Mouse (Mus musculus) central nervous system, embryonic 14 days (tissue): ENCODE measurements around the gene Esam. TPM values are rescaled to one million over a fixed set of nuclear protein-coding genes. Genes with fewer than 3 reads are reported as not detected.

Source experiments
- polyA plus RNA-seq: library from polyadenylated mRNA; depleted of rRNA; stranded (reverse); fragments of >200 nt; gene quantifications from 2 replicates; pipeline ENCODE4 v1.2.3, GENCODE M21; 2012; rRNA removed

The Esam gene
- polyA plus RNA-seq = 27.7 and 31.4 TPM in 2 replicates

DNA sequence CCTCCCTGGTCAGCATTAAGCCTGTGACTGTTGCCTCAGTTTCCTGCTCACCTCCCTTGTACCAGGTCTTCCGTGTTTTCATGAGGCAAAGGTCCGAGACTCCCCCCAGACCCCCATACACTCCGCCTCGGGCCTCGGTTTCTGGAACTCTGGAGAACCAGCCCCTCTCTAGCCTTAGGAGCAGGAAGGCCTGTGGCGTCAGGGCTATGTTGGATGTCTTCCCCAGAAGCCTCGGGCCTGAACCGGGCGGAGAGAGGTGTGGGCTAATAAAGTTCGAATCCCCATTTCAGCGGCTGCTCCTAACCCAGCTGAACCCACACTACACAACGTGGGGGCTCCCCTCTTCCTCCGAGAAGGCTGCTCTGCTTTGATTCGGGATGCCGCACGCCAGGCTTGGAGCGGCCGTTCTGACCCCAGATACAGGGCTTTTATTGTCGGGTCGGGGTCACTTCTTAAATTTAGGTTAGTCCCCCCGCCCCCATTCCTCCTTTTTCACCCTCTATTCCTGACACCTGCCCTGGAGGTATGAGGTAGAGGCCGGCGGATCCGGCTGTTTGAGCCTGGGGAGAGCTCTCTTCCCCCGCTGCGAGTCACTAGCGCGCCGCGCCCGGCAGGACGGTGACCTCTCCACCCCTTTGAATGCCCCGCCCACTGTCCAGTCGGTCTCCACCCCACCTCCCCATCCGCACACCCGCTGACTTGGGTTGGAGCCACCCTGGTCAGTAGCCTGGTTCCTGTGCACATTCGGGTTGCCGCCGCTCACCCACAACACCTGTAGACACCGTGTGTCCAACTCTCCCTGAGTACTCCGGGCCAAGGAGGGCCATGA lies at the start of gene Esam:
TSS of gene Esam (plus strand) at position 683 of the 829 bp plus-strand sequence.

GRCm38 (mm10) chr9:37488611-37489396 lies 39.1 kb upstream of the Esam start, which contains the start of gene Msantd2:
Gene Msantd2, plus strand, starts transcription at chr9:37489319.

DNA sequence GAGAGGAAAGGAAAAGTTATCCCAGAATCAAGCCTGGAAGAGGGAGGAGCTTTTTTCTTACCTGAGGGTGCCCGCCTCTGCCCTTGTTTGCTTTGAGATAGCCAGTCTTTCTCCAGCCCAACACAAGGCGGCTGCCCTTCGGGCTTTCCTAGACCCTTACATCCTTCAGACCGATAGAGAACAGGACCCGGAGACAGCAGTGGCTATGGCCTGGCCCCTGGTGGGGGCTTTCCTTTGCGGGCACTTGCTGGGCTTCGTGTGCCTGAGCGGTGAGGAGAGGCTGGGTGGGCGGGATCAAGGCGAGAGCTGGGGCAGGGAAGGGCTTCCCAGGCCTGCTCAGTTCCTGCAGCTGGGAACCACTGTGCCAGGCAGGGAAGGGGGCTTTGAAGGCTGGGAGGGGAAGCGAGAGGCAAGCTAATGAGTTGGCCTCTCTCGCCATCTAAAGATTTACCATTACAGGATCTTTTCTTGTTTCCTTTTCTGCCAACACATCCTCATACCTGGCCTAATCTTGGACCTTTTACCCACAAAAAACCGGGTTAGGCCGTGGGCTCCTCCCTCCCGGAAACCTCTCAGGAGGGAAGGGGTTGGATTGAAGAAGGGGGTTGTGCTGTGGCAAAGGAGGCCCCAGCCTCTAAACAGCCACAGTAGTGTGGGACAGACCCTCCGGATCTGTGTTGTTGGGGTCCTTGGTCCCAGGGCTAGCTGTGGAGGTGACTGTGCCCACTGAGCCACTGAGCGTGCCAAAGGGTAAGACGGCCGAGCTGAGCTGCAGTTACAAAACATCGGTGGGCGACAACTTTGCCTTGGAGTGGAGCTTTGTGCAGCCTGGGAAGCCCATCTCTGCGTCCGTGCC lies 11.5 kb downstream of the Esam start, which contains the start of gene Vsig2:
TSS of gene Vsig2 (plus strand) at position 86 of the 856 bp plus-strand sequence.

GRCm38 (mm10) chr9:37552536-37553293 lies 24.8 kb downstream of the Esam start, which contains the start of gene Nrgn:
Gene Nrgn, minus strand, starts transcription at chr9:37552904.

GRCm38 (mm10) chr9:37554838-37555748 lies 27.2 kb downstream of the Esam start, which contains the start of gene Siae:
Gene Siae, plus strand, starts transcription at chr9:37555698.

Other genes with a start within 250 kb of the Esam start
- gene Ccdc15, start 179.6 kb upstream of the Esam start, polyA plus RNA-seq = 3.1 and 3.3 TPM in 2 replicates
- gene Hepacam, start 160.7 kb upstream of the Esam start, polyA plus RNA-seq = 4.7 and 5.5 TPM in 2 replicates
- gene Robo4, start 126.2 kb upstream of the Esam start, polyA plus RNA-seq = 5.0 and 6.8 TPM in 2 replicates
- 38.5 and 47.8 TPM in 2 replicates for gene Robo3, start 94.8 kb upstream of the Esam start, polyA plus RNA-seq
- 81.7 and 82.7 TPM in 2 replicates for gene Msantd2, start 38.8 kb upstream of the Esam start, polyA plus RNA-seq
- gene Vsig2, start 11.2 kb downstream of the Esam start, polyA plus RNA-seq = 3.9 and 4.3 TPM in 2 replicates
- 7.8 and 9.2 TPM in 2 replicates for gene Nrgn, start 24.8 kb downstream of the Esam start, polyA plus RNA-seq
- gene Siae, start 27.6 kb downstream of the Esam start, polyA plus RNA-seq = 6.3 and 7.0 TPM in 2 replicates
- 7.3 and 9.9 TPM in 2 replicates for gene Spa17, start 85.6 kb downstream of the Esam start, polyA plus RNA-seq
- gene Tbrg1, start 129.2 kb downstream of the Esam start, polyA plus RNA-seq = 51.9 and 70.1 TPM in 2 replicates
- 2.7 and 9.2 TPM in 2 replicates for gene Panx3, start 141.2 kb downstream of the Esam start, polyA plus RNA-seq
- gene Olfr160, start 188.2 kb downstream of the Esam start, polyA plus RNA-seq = not detected in 2 replicates
- gene Olfr874, start 217.0 kb downstream of the Esam start, polyA plus RNA-seq = not detected in 2 replicates
- 0.11 TPM in 1 of 2 replicates, not detected in the other for gene Olfr875, start 243.8 kb downstream of the Esam start, polyA plus RNA-seq